Mouse (Mus musculus) spleen, postnatal 14 days (tissue): ENCODE results near the gene Ankrd12.

Experiments
- DNase-seq, 2 experiments: peaks; one replicate each; pipeline ENCODE4 v3.0.0; 2021 to 2022; ENCODE audit warnings: low spot score in 2 of 2

The Ankrd12 gene

DNA sequence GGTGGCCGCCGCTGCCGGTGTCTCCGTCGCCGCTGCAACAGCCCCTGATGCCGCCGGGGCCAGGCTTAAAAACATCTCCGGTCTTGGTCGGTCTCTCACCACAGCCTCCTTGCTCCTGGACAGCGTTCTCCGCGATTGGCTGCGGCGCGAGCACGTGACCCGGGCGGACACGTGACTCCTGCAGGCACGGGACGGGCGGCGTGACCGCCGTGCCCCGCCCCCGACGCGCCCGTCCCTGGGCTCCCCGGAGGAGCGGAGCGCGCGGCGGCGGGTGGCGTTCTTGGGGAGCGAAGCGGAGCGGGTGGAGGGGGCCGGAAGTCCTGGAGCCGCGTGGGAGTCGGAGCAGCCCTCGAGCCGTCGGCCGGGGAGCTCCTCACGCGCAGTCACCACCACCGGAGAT, at the start of gene Ankrd12:
TSS of gene Ankrd12 (minus strand) at position 156 of the 400 bp plus-strand sequence.
- DNase-seq = peak; percentile 89 to 91

DNA sequence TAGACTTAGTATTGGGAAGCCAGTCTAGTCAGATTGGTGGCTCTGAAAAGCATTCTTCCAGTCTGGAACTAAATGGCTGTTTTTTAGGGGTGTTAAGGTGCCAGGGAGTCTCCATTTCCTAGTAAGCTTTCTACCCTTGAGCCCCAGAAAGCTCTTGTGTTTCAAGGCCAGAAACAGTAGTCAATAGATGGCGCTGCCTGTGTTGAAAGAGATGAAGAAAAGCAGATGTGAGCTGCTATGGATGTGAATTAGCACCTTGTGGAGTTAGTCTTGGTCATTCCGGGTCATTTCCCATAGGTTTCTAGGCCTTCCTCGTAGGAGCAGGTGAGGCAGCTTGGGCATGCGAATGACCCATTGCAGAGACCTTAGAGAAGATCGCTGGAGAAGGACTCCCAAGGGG, 48.3 kb upstream of the Ankrd12 start:
- DNase-seq = no peak

DNA sequence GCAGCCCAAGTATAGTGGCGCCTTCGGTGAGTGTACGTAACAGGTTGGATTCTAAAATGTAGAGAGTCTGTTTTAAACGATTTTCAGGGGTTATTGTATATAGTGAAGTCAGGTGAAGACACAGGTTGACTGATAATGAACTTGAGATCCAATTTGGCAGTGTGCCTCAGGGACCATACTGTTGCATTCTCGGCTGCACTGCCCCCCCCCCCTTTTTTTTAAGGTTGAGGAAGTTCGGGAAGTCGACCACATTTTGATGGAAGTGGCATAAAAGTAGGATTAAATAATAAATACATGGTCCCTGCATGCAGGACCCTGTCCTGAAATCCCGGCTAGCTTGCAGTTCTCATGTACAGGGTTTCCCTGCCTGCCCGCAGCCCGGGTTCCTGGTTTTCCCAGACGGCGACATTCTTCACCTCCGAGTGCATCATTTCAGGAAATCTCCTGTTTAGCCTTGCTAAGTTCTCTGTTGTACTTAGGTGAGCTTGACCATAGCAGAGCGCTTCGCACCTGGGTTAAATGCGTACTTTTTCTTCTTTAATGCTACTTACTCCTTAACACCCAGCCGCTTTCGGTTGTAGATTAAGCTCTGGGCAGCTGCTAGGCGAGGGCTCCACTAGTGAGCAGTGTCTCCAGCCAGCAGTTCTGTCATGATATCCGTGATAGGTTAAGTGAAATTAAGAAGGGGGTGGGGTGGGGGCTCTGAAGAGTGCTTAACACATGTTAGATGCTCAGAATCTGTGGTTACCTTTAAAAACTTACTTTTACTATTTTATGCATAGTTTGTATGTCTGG, 47.1 kb upstream of the Ankrd12 start:
- DNase-seq = no peak

DNA sequence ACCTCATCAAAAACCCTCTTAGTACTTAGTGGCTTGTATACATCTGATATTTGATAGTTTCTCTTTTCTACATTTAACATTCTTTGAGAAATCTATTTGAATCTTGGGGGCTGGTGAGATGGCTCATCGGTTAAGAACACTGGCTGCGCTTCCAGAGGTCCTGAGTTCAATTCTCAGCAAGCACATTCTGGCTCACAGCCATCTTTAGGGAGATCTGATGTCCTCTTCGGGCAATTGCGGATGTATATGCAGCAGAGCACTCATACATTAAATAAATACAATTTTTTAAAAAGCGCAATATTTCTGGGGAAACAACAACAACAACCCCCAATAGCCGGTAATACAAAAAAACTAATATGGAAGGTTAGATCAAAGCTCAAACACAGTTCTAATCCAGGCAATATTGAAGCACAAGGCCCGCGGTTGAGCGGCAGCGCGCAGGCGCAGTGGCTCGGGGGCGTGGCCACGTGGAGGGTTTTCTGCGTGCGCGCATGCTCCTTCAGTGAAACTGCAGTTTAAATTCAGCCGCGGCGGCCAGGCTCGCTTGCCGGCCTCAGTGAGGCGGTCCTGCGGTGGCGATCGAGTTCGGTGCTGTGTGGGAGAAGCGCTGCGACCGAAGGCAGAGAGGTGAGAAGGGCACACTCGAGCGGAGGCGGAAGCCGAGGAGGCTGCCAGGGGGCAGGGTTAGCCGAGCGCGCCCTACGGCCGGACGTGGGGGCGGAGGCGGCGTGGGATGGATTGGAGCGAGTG, 46.4 kb upstream of the Ankrd12 start, which contains the start of gene Ddx11:
TSS of gene Ddx11 (plus strand) at position 455 of the 750 bp plus-strand sequence.
- DNase-seq = peak; percentile 89 to 94

DNA sequence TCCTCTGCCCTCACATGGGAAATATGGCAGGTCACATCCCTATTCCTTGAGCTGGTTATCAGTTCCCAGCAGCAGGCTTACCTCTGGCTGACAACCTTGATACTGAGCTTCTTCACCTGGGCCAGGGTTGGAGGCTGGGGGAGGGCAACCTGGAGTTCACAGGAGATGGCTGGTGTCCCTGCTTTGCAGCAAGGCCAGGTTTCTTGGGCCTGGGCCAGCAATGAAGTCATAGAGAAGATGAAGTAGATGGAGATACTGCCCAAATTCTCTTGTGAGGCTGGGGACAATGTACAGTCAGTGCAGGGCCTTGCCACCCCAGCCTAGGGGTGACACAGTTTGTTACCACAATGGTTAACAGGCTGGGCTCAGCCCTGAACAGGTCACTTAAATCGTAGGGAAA, 43.8 kb upstream of the Ankrd12 start:
- DNase-seq = no peak

DNA sequence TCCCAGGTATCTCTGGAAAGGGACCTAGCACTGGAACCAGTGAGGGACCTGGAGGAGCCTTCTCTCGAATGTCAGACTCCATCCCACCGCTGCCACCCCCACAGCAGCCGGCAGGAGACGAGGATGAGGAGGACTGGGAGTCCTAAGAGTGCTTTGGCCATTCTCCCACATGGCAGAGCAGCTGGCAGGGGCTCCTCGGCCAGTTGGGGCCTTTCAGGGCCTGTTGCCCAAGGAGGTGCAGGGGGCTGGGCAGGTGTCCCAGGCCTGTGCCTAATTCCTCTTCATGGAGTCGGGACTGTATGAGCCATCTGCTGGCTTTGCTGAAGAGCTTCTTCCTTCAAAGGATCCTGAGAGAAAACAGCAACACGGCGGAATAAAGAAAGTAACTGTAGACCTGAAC, 42.1 kb upstream of the Ankrd12 start:
- no peak for DNase-seq

GRCm38 (mm10) chr17:66112166-66112565, 35.3 kb upstream of the Ankrd12 start:
- no peak for DNase-seq

- DNase-seq = peak; percentile 71 to 81
Observed at GRCm38 (mm10) chr17:66111402-66111959, 34.6 kb upstream of the Ankrd12 start, which contains the start of gene Washc1. TSS of gene Washc1 (plus strand) at chr17:66111545.

- no peak for DNase-seq
Observed at GRCm38 (mm10) chr17:66110746-66111145, 33.9 kb upstream of the Ankrd12 start.

GRCm38 (mm10) chr17:66108198-66108597, 31.3 kb upstream of the Ankrd12 start:
- no peak for DNase-seq

GRCm38 (mm10) chr17:66107466-66107865, 30.6 kb upstream of the Ankrd12 start:
- DNase-seq = no peak

GRCm38 (mm10) chr17:66106601-66107267, 29.8 kb upstream of the Ankrd12 start:
- DNase-seq = peak in 1 of 2 experiments; percentile 65

DNA sequence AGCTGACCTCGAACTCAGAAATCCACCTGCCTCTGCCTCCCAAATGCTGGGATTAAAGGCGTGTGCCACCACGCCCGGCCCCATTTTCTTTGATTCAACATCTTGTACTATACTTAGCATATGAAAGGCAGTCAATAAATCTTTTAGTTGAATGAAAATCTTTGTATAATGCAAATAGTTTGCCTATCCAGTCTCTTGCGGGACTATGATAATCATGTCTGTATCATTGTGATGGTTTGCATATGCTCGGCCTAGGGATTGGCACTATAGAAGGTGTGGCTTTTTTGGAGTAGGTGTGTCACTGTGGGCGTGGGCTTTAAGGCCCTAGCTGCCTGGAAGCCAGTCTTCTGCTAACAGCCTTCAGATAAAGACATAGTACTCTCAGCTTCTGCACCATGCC, 27.2 kb upstream of the Ankrd12 start:
- DNase-seq = no peak

GRCm38 (mm10) chr17:66101380-66102330, 24.8 kb upstream of the Ankrd12 start, which contains the start of gene Ndufv2:
TSS of gene Ndufv2 (minus strand) at chr17:66101559.
- peak; percentile 81 to 87 for DNase-seq

DNA sequence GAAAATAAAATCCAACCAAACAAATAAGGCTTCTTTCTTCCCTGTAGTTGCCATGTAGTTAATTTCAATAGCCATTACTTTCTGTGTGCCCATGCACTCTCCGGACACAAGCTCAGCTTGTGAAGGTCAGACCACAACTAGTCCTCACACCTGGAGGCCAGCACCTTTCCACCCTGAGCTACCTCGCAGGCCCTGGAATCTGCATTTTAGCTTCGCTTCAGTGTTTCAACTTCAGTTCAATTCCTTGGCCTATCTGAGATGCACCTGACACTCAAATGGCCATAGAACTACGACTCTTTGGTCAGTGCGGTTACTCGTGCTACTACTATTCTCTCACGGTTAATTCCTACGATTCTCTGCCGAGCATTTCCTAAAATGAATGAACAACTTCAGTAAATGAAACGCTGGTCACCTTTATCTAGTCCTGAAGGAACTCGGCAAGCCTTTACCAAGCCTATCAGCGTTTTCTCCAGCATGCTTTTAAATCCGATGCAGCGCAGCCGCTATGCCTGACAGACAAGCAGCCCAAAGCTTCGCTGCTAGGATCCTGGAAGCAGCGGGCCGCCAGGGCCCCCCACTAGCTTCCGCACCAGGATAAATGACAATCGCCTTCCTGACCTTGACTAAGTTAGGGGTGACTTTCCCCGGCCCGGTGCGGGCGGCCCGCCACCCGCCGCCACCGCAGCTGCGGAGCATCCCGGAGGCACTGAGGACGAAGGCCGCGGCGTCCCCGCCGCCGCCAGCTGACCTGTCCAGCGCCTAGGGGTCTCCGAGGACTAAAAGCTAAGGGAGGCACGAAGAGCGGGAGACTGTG, 23.9 kb upstream of the Ankrd12 start:
- no peak for DNase-seq

GRCm38 (mm10) chr17:66092664-66093063, 15.8 kb upstream of the Ankrd12 start:
- no peak for DNase-seq

GRCm38 (mm10) chr17:66092065-66092464, 15.2 kb upstream of the Ankrd12 start:
- no peak for DNase-seq

GRCm38 (mm10) chr17:66091392-66091791, 14.5 kb upstream of the Ankrd12 start:
- DNase-seq = no peak

GRCm38 (mm10) chr17:66090251-66090650, 13.4 kb upstream of the Ankrd12 start:
- DNase-seq = no peak

DNA sequence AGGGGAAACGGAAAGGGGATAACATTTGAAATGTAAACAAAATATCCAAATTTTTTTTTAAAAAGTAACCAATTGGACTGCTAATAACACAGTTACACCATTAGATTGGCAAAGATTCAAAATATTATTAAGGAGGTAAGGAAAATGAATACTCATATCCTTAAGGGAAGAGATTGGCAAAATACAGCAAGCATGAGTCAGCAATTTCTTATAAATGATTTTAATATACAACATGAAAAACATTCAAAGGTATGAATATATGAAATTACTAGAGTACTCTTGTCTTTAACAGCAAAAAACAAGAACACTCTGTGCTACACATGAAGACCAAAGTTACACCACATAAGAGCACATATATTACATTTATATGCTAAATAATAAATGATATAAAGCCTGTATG, 8.1 kb upstream of the Ankrd12 start:
- DNase-seq = no peak
